Mouse (Mus musculus): ENCODE data around the gene Zfp654.

Zfp654 gene

DNA sequence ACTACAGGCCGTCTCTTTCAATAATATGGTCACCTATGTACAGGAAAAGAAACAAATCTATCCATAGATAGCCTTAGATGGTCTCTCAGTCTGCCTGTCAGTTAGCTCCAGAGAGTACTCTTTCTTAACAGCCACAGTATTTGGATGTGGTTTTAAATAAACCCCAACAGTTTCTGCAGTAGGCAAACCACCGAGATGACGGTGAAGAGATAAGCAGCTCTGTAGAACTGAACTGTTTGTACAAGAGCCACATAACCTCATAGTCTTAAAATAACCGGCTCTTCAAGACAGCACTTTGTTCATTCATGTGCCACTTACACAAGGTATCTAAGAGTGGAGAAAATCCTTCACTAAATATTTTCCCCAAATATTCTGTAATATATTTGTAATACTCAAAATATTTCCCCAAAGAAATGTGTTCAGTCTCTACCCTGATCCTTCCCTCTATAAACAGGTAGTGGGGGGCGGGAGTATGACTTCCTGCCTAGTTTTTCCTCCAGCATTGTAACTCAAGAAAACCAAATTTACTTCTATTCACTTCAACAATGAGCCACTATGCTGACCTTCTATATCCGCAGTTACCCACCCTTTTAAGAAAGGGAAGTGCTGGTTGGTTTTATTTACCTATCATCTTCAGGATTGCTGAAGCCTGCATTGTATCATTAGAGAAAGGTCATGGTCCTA, 92.7 kb downstream of the Zfp654 start:
- no peak for DNase-seq

GRCm38 (mm10) chr16:64757666-64758400, 93.6 kb downstream of the Zfp654 start:
- no peak for DNase-seq

- DNase-seq = no peak
Measured at GRCm38 (mm10) chr16:64756321-64756720, 95.1 kb downstream of the Zfp654 start.

DNA sequence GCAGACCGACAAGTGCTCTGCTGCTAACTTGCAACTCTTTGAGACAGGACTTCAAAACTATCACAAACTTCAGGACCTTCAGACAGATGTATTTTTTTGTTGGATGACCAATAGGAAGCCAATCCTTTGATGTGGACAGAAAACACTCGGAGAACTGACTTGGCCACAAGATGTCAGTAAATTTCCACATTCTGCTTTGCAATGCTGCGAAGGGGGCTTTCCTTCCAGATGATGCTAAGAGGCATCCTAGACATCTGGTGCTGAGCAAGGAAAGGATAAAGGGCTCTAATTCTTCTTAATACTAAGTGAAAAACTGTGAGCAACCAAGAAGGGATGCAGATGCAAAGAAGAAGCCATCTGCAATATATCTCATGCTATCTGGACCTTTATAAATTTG, 96.7 kb downstream of the Zfp654 start:
- no peak for DNase-seq

DNA sequence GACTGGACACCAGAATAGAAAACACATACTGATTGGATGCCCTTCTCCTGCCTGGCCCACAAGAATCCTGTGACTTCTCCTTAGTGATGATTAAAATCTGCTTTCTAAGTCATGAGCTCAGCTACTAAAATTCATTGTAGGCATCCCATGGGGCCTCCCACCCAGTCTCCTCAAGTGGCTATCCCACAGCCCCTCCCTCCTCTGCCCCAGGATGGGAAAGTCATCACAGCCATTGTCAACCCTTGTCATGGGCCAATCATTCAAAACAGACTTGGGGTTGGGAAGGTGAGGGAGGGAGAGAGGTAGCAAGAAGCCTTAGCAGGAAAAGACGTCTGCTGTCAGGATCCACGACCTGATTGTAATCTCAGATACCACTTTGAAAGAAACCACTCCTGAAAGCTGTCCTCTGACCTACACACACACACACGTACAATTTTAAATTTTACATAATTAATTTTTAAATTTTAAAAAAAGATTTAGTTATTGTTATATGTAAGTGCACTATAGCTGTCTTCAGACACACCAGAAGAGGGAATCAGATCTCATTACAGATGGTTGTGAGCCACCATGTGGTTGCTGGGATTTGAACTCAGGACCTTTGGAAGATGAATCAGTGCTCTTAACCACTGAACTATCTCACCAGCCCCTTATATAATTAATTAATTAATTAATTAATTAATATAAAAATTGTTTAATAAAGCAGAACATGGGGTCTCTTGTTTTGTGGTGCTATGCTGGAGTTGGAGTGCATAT, 97.3 kb downstream of the Zfp654 start:
- no peak for DNase-seq

GRCm38 (mm10) chr16:64748237-64748636, 103.2 kb downstream of the Zfp654 start:
- DNase-seq = peak; percentile 47

GRCm38 (mm10) chr16:64745089-64745488, 106.4 kb downstream of the Zfp654 start:
- DNase-seq = no peak

GRCm38 (mm10) chr16:64737289-64737688, 114.2 kb downstream of the Zfp654 start:
- DNase-seq = no peak
